Mouse (Mus musculus): ENCODE data around the gene Col4a3bp. TPM values are rescaled to one million over a fixed set of nuclear protein-coding genes. Genes with fewer than 3 reads are reported as not detected.

Gene Col4a3bp
- polyA plus RNA-seq, 1 experiment = 13.9 TPM

- no peaks in the 10 kb centered on the region for H3K27me3 ChIP-seq (ENCODE audit: control insufficient read depth, insufficient read depth, insufficient read length)
- peak overlapping the region; percentile 39 for H3ac ChIP-seq (ENCODE audit: control insufficient read depth, insufficient read length, low read depth)
- no peaks in the 10 kb centered on the region for H3K79me2 ChIP-seq (ENCODE audit: control insufficient read depth, insufficient read depth)
- no peaks in the 10 kb centered on the region for H3K36me3 ChIP-seq (ENCODE audit: control insufficient read depth, insufficient read depth)
- no peaks in the 10 kb centered on the region for H3K79me3 ChIP-seq (ENCODE audit: low read depth)
- no peak overlapping the region for H3K4me3 ChIP-seq (ENCODE audit: insufficient read depth, poor library complexity, severe bottlenecking)
- TF ChIP-seq CTCF (IDR thresholded peaks at IDR 0.05; ENCODE audit: control insufficient read depth, insufficient read depth, insufficient read length) = no peak
- TF ChIP-seq MAX (IDR thresholded peaks at IDR 0.05) = no peak
- TF ChIP-seq FOSL1 (IDR thresholded peaks at IDR 0.05; ENCODE audit: insufficient read depth, low read length, poor library complexity, severe bottlenecking) = no peak
- no peak for TF ChIP-seq USF1 (IDR thresholded peaks at IDR 0.05; ENCODE audit: low read depth)
Measured at GRCm38 (mm10) chr13:96680163-96681087, 138.0 kb downstream of the Col4a3bp start.

GRCm38 (mm10) chr13:96681088-96681620 is 138.7 kb downstream of the Col4a3bp start:
- no peaks in the 10 kb centered on the region for H3K79me2 ChIP-seq (ENCODE audit: control insufficient read depth, insufficient read depth)

GRCm38 (mm10) chr13:96684779-96685178 is 142.4 kb downstream of the Col4a3bp start:
- no peak overlapping the region for H3ac ChIP-seq (ENCODE audit: control insufficient read depth, insufficient read length, low read depth)
- H3K79me2 ChIP-seq (ENCODE audit: control insufficient read depth, insufficient read depth) = no peaks in the 10 kb centered on the region
- no peak overlapping the region for H3K4me3 ChIP-seq (ENCODE audit: insufficient read depth, poor library complexity, severe bottlenecking)
- H3K27me3 ChIP-seq (ENCODE audit: control insufficient read depth, insufficient read depth, insufficient read length) = no peaks in the 10 kb centered on the region
- no peaks in the 10 kb centered on the region for H3K36me3 ChIP-seq (ENCODE audit: control insufficient read depth, insufficient read depth)
- no peaks in the 10 kb centered on the region for H3K79me3 ChIP-seq (ENCODE audit: low read depth)
- no peak for TF ChIP-seq FOSL1 (IDR thresholded peaks at IDR 0.05; ENCODE audit: insufficient read depth, low read length, poor library complexity, severe bottlenecking)
- TF ChIP-seq USF1 (IDR thresholded peaks at IDR 0.05; ENCODE audit: low read depth) = no peak
- TF ChIP-seq CTCF (IDR thresholded peaks at IDR 0.05; ENCODE audit: control insufficient read depth, insufficient read depth, insufficient read length) = no peak
- TF ChIP-seq CEBPB (IDR thresholded peaks at IDR 0.05; ENCODE audit: low read depth) = no peak
- no peak for TF ChIP-seq MYOG (IDR thresholded peaks at IDR 0.05; ENCODE audit: control insufficient read depth, extremely low read depth, insufficient read length)
- TF ChIP-seq MYOD1 (IDR thresholded peaks at IDR 0.05; ENCODE audit: control insufficient read depth, insufficient read length, low read depth) = no peak
- no peak for TF ChIP-seq MAX (IDR thresholded peaks at IDR 0.05)

More at GRCm38 (mm10) chr13:96681088-96681620, 138.7 kb downstream of the Col4a3bp start:
- TF ChIP-seq CEBPB (IDR thresholded peaks at IDR 0.05; ENCODE audit: low read depth) (no peak), USF1 (IDR thresholded peaks at IDR 0.05; ENCODE audit: low read depth) (no peak), FOSL1 (IDR thresholded peaks at IDR 0.05; ENCODE audit: insufficient read depth, low read length, poor library complexity, severe bottlenecking) (peak; percentile 99)
- Histone ChIP-seq H3K36me3 (ENCODE audit: control insufficient read depth, insufficient read depth) (no peaks in the 10 kb centered on the region), H3ac (ENCODE audit: control insufficient read depth, insufficient read length, low read depth) (no peak overlapping the region), H3K79me3 (ENCODE audit: low read depth) (no peaks in the 10 kb centered on the region), H3K27me3 (ENCODE audit: control insufficient read depth, insufficient read depth, insufficient read length) (no peaks in the 10 kb centered on the region), H3K4me3 (ENCODE audit: insufficient read depth, poor library complexity, severe bottlenecking) (no peak overlapping the region)

- H3K27me3 ChIP-seq (ENCODE audit: control insufficient read depth, insufficient read depth, insufficient read length) = no peaks in the 10 kb centered on the region
- no peak overlapping the region for H3ac ChIP-seq (ENCODE audit: control insufficient read depth, insufficient read length, low read depth)
- no peak for TF ChIP-seq CTCF (IDR thresholded peaks at IDR 0.05; ENCODE audit: control insufficient read depth, insufficient read depth, insufficient read length)
- no peak for TF ChIP-seq MAX (IDR thresholded peaks at IDR 0.05)
- TF ChIP-seq MYOD1 (IDR thresholded peaks at IDR 0.05; ENCODE audit: control insufficient read depth, insufficient read length, low read depth) = no peak
- TF ChIP-seq FOSL1 (IDR thresholded peaks at IDR 0.05; ENCODE audit: insufficient read depth, low read length, poor library complexity, severe bottlenecking) = no peak
- no peak for TF ChIP-seq USF1 (IDR thresholded peaks at IDR 0.05; ENCODE audit: low read depth)
- TF ChIP-seq CEBPB (IDR thresholded peaks at IDR 0.05; ENCODE audit: low read depth) = no peak
- TF ChIP-seq MYOG (IDR thresholded peaks at IDR 0.05; ENCODE audit: control insufficient read depth, extremely low read depth, insufficient read length) = no peak
- H3K79me3 ChIP-seq (ENCODE audit: low read depth) = no peaks in the 10 kb centered on the region
- H3K36me3 ChIP-seq (ENCODE audit: control insufficient read depth, insufficient read depth) = no peaks in the 10 kb centered on the region
- H3K4me3 ChIP-seq (ENCODE audit: insufficient read depth, poor library complexity, severe bottlenecking) = no peak overlapping the region
- H3K79me2 ChIP-seq (ENCODE audit: control insufficient read depth, insufficient read depth) = no peaks in the 10 kb centered on the region
Measured at GRCm38 (mm10) chr13:96687261-96687660, 144.8 kb downstream of the Col4a3bp start.

Other genes starting within 250 kb of the Col4a3bp start
- 7.3 TPM for gene Poc5, start 154.3 kb upstream of the Col4a3bp start, polyA plus RNA-seq (2012; fragmentation: generic; extraction: Trizol)
- not detected for gene Ankdd1b, start 71.4 kb upstream of the Col4a3bp start, polyA plus RNA-seq (2012; fragmentation: generic; extraction: Trizol)
- gene Gm17622, start 51.9 kb upstream of the Col4a3bp start, polyA plus RNA-seq (2012; fragmentation: generic; extraction: Trizol) = not detected
- 3.5 TPM for gene Polk, start within 50 bp of the Col4a3bp start, polyA plus RNA-seq (2012; fragmentation: generic; extraction: Trizol)
- gene Hmgcr, start 128.3 kb downstream of the Col4a3bp start, polyA plus RNA-seq (2012; fragmentation: generic; extraction: Trizol) = 58.7 TPM
- gene Ankrd31, start 205.7 kb downstream of the Col4a3bp start, polyA plus RNA-seq (2012; fragmentation: generic; extraction: Trizol) = not detected